In genomic region chr15:83476593-83477273, GRCm38 (mm10) we compare ENCODE assay signal across 16 mouse cellular contexts. TPM values are rescaled to one million over a fixed set of nuclear protein-coding genes. Genes with fewer than 3 reads are reported as not detected.
"Had no signal": no experiment of that assay in that cellular context is flagged by ENCODE, and none has a peak within 500 bp of the region (broad histone marks: within the 10 kb centered on the region; RNA-seq: fewer than 3 reads in every experiment).

No protein-coding gene starts in this region.

- H3K4me2 ChIP-seq: limb, embryonic 13.5 days; midbrain, embryonic 11.5 days; midbrain, embryonic 15.5 days; neural tube, embryonic 12.5 days; stomach, embryonic 15.5 days had no signal

- H3K9me3 ChIP-seq: limb, embryonic 13.5 days; megakaryocyte, embryonic 14.5 days; midbrain, embryonic 15.5 days; neural tube, embryonic 12.5 days; stomach, embryonic 15.5 days had no signal

- ATAC-seq: intestine, embryonic 16.5 days; midbrain, embryonic 15.5 days had no signal

- H3K27ac ChIP-seq: limb, embryonic 13.5 days; macrophage; midbrain, embryonic 15.5 days; neural tube, embryonic 12.5 days; stomach, embryonic 15.5 days had no signal

- H3K27me3 ChIP-seq: limb, embryonic 13.5 days; midbrain, embryonic 15.5 days; stomach, embryonic 15.5 days had no signal

- H3K4me3 ChIP-seq: limb, embryonic 13.5 days; megakaryocyte, embryonic 14.5 days; midbrain, embryonic 15.5 days; neural tube, embryonic 12.5 days; stomach, embryonic 15.5 days had no signal

- H3K4me1 ChIP-seq: midbrain, embryonic 15.5 days; neural tube, embryonic 12.5 days had no signal

- H3K9ac ChIP-seq: limb, embryonic 13.5 days; midbrain, embryonic 15.5 days; neural tube, embryonic 12.5 days; stomach, embryonic 15.5 days had no signal

- H3K36me3 ChIP-seq: limb, embryonic 13.5 days; midbrain, embryonic 15.5 days; neural tube, embryonic 12.5 days; stomach, embryonic 15.5 days had no signal

- DNase-seq: kidney, adult 2 months; right cerebral cortex, postnatal 4 days; thymus, adult 2 months; thymus, postnatal 36 days had no signal

RNA-seq across cellular contexts. Expression of gene Bik, which starts 49.9 kb away (rescaled TPM):
- total RNA-seq: left cerebral cortex, adult 18-20 months; left cerebral cortex, postnatal 10 days; left cerebral cortex, postnatal 4 days; monocyte, adult 5-6 weeks had no signal
- polyA plus RNA-seq: macrophage had no signal
